Mouse (Mus musculus): ENCODE measurements around the gene Dusp16.

- no peak for TF ChIP-seq CTCF (IDR thresholded peaks at IDR 0.05; ENCODE audit: low read depth)
- no peak for TF ChIP-seq EP300 (IDR thresholded peaks at IDR 0.05; ENCODE audit: low read depth)
Measured at GRCm38 (mm10) chr6:134807794-134808193, 15.4 kb upstream of the Dusp16 start.

Data from liver, postnatal 0 days (tissue).